Mouse (Mus musculus): ENCODE data around the gene Fam84a. TPM values are rescaled to one million over a fixed set of nuclear protein-coding genes. Genes with fewer than 3 reads are reported as not detected.

Gene Fam84a
- polyA plus RNA-seq, 1 experiment = not detected

GRCm38 (mm10) chr12:14149022-14149842, 2.6 kb downstream of the Fam84a start:
- Histone ChIP-seq H3K27ac (ENCODE audit: insufficient read depth, low read depth, low read length) (no peak overlapping the region), H3K4me1 (ENCODE audit: control insufficient read depth, insufficient read depth, low read length) (peaks cover 2% of the 10 kb centered on the region; the same call in 1 of the 2 replicates), H3K4me3 (ENCODE audit: insufficient read depth, low read length) (peak overlapping the region; percentile 27; the same call in 1 of the 2 replicates)
- no peak for TF ChIP-seq POLR2A (IDR thresholded peaks at IDR 0.05; ENCODE audit: borderline replicate concordance, low read depth, low read length)
- no peak for TF ChIP-seq CTCF (IDR thresholded peaks at IDR 0.05; ENCODE audit: low read depth, low read length)

DNA sequence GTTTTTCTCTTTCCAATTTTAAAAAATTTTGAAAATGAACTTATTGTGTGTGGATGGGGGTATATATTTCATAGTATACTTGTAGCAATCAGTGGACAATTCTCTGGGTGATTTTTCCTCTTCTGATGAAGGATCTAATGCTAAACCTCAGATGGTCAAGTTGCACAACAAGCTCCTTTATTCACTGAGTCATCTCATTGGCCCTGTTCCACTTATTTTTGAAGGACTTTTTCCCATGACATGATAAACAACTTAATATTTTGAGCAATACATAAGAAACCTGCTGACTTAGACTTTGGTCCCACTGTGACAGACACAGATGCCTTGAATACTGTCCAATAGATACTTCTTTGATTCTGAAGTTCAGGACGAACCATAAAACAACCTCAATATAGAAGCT, 14.8 kb downstream of the Fam84a start:
- Histone ChIP-seq H3K4me3 (ENCODE audit: insufficient read depth, low read length) (no peak overlapping the region), H3K4me1 (ENCODE audit: control insufficient read depth, insufficient read depth, low read length) (no peaks in the 10 kb centered on the region), H3K27ac (ENCODE audit: insufficient read depth, low read depth, low read length) (no peak overlapping the region)
- TF ChIP-seq POLR2A (IDR thresholded peaks at IDR 0.05; ENCODE audit: borderline replicate concordance, low read depth, low read length) (no peak), CTCF (IDR thresholded peaks at IDR 0.05; ENCODE audit: low read depth, low read length) (no peak)

- TF ChIP-seq POLR2A (IDR thresholded peaks at IDR 0.05; ENCODE audit: borderline replicate concordance, low read depth, low read length) (no peak), CTCF (IDR thresholded peaks at IDR 0.05; ENCODE audit: low read depth, low read length) (no peak)
- no peaks in the 10 kb centered on the region for H3K4me1 ChIP-seq (ENCODE audit: control insufficient read depth, insufficient read depth, low read length)
Observed at GRCm38 (mm10) chr12:14114730-14115129, 37.1 kb downstream of the Fam84a start.

DNA sequence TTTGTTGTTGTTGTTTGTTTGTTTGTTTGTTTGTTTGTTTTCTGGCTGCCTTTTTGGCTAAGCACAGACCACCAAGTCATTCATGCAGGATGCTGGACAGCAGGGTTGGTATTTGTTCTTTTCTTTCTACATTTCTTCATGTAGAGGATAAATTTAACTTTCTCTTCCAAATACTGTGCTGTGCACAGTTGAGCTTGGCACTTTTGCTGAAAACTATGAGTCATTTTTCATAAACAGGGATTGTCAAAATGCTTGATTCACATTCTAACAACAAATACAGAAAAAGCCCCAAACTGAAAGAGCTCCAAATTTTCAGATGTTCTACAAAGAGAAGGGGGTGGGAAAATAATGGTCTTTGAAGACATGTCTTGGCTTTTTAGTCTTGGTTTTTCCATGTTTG, 54.9 kb downstream of the Fam84a start:
- H3K4me1 ChIP-seq (ENCODE audit: control insufficient read depth, insufficient read depth, low read length) = no peaks in the 10 kb centered on the region
- no peak overlapping the region for H3K27ac ChIP-seq (ENCODE audit: insufficient read depth, low read depth, low read length)
- TF ChIP-seq CTCF (IDR thresholded peaks at IDR 0.05; ENCODE audit: low read depth, low read length) (no peak), POLR2A (IDR thresholded peaks at IDR 0.05; ENCODE audit: borderline replicate concordance, low read depth, low read length) (no peak)
- H3K4me3 ChIP-seq (ENCODE audit: insufficient read depth, low read length) = no peak overlapping the region

More at GRCm38 (mm10) chr12:14114730-14115129, 37.1 kb downstream of the Fam84a start:
- no peak overlapping the region for H3K27ac ChIP-seq (ENCODE audit: insufficient read depth, low read depth, low read length)
- H3K4me3 ChIP-seq (ENCODE audit: insufficient read depth, low read length) = no peak overlapping the region

Data from bone marrow macrophage, adult 2 months (primary cell).